Mouse (Mus musculus): Measurements from ENCODE around the gene Med29.

DNA sequence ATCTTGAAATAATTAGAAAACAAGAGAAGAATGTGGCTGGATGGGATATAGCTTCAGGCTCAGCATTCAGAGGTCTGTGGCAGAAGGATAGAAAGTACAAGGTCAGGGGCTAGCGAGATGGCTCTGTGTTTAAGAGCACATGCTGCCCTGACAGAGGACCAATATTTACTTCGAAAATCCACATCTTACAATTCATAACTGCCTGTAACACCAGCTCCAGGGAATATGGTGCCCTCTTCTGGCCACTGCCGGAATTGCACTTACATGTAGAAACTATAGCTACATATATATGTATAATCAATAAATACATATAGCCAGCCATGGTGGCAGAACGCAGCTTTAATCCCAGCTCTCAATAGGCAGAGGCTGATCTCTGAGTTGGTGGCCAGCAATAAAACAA, 47.9 kb downstream of the Med29 start:
- TF ChIP-seq POLR2A (IDR thresholded peaks at IDR 0.05; ENCODE audit: low read depth, low read length) (no peak), CTCF (IDR thresholded peaks at IDR 0.05; ENCODE audit: extremely low read depth, insufficient read length, insufficient replicate concordance, low read depth, low read length) (peak; percentile 38; the same call in 1 of the 2 replicates)

Measured in small intestine, adult 2 months (tissue).